Mouse (Mus musculus): ENCODE measurements around the gene Stard3nl. TPM values are rescaled to one million over a fixed set of nuclear protein-coding genes. Genes with fewer than 3 reads are reported as not detected.

Stard3nl gene
- polyA plus RNA-seq (2012; rRNA removed) = 104 and 116 TPM in 2 replicates

DNA sequence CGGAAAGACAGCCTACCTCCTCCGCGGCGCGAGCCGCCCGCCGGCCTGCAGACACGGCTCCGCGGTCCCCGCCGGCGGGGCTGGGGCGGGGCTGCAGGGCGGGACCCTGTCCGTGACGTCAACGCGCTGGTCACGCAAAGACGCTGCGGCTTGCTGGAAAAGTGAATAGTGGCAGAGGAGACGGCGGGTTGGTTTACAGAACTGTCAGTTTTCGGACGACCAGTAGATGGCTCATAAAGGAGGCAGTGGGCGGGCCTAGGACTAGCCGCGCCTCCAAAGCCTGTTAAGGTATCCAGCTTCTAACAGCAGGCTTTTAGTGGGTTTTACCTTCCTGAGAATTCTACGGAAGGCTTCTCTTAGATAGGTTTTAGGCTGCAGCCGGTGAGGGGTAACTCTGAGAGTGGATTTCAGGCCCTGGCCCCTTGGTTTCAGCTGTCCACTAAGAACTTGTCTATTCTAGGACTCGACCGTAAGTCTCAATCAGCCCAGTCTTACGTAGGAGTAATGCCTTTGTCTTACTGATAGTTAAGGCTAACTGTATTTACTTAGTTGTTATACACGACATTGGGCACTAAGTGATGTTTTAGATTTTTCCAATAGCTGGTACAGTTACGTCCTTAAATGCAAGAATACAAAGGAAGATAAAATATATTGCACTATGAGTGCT, at the start of gene Stard3nl:
Gene Stard3nl, minus strand, starts transcription at position 108 of the 667 bp plus-strand sequence.
- peak; percentile 100 for DNase-seq (ENCODE audit: low read depth)
- TF ChIP-seq CTCF (IDR thresholded peaks at IDR 0.05; ENCODE audit: borderline replicate concordance, extremely low read depth, insufficient read depth, insufficient read length) = no peak
- peak; percentile 99 for TF ChIP-seq POLR2A (IDR thresholded peaks at IDR 0.05; ENCODE audit: borderline replicate concordance, extremely low read depth, insufficient read depth, insufficient read length, poor library complexity, severe bottlenecking)

- no peak for TF ChIP-seq POLR2A (IDR thresholded peaks at IDR 0.05; ENCODE audit: borderline replicate concordance, extremely low read depth, insufficient read depth, insufficient read length, poor library complexity, severe bottlenecking)
- TF ChIP-seq CTCF (IDR thresholded peaks at IDR 0.05; ENCODE audit: borderline replicate concordance, extremely low read depth, insufficient read depth, insufficient read length) = 0 out of 2 replicates have a peak, but pooled peaks have one; percentile 3
- DNase-seq (ENCODE audit: low read depth) = peak; percentile 42
Measured at GRCm38 (mm10) chr13:19438040-19438439, 42.4 kb upstream of the Stard3nl start.

DNA sequence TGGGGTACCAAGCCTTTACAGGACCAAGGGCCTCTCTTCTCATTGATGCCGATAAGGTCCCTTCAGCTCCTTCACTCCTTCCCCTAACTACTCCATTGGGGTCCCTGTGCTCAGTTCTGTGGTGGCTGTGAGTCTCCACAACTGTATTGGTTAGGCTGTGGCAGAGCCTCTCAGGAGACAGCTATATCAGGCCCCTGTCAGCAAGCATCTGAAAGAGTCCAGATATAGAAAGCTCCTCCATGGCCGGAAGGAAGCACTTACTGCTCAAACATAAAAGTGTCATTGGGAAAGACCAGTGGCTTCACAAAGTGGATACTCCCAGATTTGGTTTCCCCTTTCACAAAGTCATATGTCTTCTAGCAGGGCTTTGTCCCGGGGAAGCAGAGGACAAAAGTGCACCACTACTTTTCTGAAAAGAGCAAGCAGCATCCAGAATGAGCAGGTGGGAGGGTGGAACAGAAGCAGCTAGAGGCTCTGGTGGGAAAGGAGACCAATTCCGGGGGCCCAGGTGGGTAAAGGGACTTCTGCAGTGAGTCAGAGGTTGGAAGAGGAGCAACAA, 34.3 kb upstream of the Stard3nl start:
- no peak for DNase-seq (ENCODE audit: low read depth)
- TF ChIP-seq POLR2A (IDR thresholded peaks at IDR 0.05; ENCODE audit: borderline replicate concordance, extremely low read depth, insufficient read depth, insufficient read length, poor library complexity, severe bottlenecking) = no peak
- no peak for TF ChIP-seq CTCF (IDR thresholded peaks at IDR 0.05; ENCODE audit: borderline replicate concordance, extremely low read depth, insufficient read depth, insufficient read length)

- TF ChIP-seq CTCF (IDR thresholded peaks at IDR 0.05; ENCODE audit: borderline replicate concordance, extremely low read depth, insufficient read depth, insufficient read length) = no peak
- no peak for TF ChIP-seq POLR2A (IDR thresholded peaks at IDR 0.05; ENCODE audit: borderline replicate concordance, extremely low read depth, insufficient read depth, insufficient read length, poor library complexity, severe bottlenecking)
- no peak for DNase-seq (ENCODE audit: low read depth)
Measured at GRCm38 (mm10) chr13:19428076-19428475, 32.5 kb upstream of the Stard3nl start.

DNA sequence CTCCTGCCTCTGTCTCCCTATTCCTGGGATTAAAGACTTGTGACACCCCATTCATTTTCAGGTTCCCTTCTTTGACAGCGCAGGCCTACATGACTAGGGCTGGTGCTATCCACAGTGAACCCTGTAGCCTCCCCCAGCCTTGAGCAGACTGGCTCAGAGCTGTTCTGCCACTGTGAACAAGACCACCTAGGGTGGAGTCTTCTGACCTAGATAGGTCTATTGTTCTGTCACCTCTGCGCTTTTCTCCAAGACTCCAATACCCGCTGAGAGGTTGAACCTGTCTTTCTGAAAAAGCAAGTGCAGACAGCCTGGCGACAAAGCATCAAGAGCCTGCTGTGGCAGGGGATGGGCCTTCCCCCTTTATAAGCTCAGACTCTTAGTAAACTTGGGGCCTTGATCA, 29.0 kb upstream of the Stard3nl start:
- TF ChIP-seq POLR2A (IDR thresholded peaks at IDR 0.05; ENCODE audit: borderline replicate concordance, extremely low read depth, insufficient read depth, insufficient read length, poor library complexity, severe bottlenecking) (no peak), CTCF (IDR thresholded peaks at IDR 0.05; ENCODE audit: borderline replicate concordance, extremely low read depth, insufficient read depth, insufficient read length) (no peak)
- DNase-seq (ENCODE audit: low read depth) = no peak

GRCm38 (mm10) chr13:19422521-19422920, 26.9 kb upstream of the Stard3nl start:
- no peak for TF ChIP-seq CTCF (IDR thresholded peaks at IDR 0.05; ENCODE audit: borderline replicate concordance, extremely low read depth, insufficient read depth, insufficient read length)
- no peak for TF ChIP-seq POLR2A (IDR thresholded peaks at IDR 0.05; ENCODE audit: borderline replicate concordance, extremely low read depth, insufficient read depth, insufficient read length, poor library complexity, severe bottlenecking)
- DNase-seq (ENCODE audit: low read depth) = no peak

DNA sequence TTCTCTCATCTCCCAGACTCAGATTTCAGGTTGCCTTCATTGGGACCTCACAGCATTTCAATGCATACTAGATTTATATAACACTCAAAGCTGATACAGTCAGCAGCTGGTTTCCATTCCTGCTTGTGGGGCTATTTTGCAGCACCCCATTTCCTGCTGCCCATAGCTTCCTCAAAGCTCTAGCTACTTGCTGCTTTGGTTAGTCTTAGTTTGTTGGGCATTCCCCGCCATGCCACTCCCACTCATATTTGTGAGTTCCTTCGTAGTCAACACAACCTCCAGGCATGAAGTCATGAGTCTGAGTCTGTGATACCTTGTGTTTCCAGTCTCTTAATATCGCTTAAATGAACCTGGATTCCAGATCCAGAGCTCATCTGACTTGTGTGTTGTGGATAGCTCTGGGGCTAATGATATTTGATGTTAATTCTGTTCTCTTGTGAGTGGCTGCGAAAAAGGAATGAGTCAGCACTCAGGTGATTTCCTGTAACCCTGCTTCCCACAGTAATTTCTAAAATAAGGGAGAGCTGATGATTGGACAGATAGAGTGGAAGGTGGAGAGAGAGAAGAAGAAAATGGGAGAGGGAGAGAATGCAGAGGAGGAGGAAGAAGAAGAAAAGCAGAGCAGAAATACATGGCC, 22.4 kb upstream of the Stard3nl start:
- DNase-seq (ENCODE audit: low read depth) = no peak
- TF ChIP-seq POLR2A (IDR thresholded peaks at IDR 0.05; ENCODE audit: borderline replicate concordance, extremely low read depth, insufficient read depth, insufficient read length, poor library complexity, severe bottlenecking) (no peak), CTCF (IDR thresholded peaks at IDR 0.05; ENCODE audit: borderline replicate concordance, extremely low read depth, insufficient read depth, insufficient read length) (no peak)

DNA sequence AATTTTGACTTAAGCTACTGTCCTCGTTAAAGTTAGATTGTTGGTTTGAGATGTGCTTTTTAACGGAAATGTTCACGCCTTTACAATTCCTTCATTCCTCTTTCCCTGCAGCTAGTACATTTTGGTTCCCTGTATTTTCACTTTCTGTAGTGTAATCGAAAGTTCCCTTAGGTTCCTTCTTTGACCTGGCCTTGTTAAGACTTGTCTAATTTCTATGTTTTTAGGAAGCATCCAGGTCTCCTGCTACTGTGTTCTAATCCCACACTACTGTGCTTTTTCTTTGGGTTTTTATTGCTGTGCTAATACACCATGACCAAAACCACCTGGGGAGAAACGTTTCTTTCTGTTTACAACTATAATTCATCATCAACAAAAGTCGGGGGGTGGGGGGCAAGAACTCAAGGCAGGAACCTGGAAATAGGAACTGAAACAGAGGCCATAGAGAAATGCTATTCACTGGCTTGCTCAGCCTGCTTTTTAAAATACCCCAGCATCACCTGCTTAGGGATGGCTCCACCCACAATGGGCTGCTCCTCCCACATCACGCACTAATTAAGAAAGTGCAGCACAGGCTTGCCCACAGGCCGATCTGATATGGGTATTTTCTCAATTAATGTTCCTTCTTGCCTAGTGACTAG, 20.4 kb upstream of the Stard3nl start:
- no peak for DNase-seq (ENCODE audit: low read depth)
- no peak for TF ChIP-seq CTCF (IDR thresholded peaks at IDR 0.05; ENCODE audit: borderline replicate concordance, extremely low read depth, insufficient read depth, insufficient read length)
- TF ChIP-seq POLR2A (IDR thresholded peaks at IDR 0.05; ENCODE audit: borderline replicate concordance, extremely low read depth, insufficient read depth, insufficient read length, poor library complexity, severe bottlenecking) = no peak

GRCm38 (mm10) chr13:19415337-19415736, 19.7 kb upstream of the Stard3nl start:
- TF ChIP-seq CTCF (IDR thresholded peaks at IDR 0.05; ENCODE audit: borderline replicate concordance, extremely low read depth, insufficient read depth, insufficient read length) = no peak
- TF ChIP-seq POLR2A (IDR thresholded peaks at IDR 0.05; ENCODE audit: borderline replicate concordance, extremely low read depth, insufficient read depth, insufficient read length, poor library complexity, severe bottlenecking) = no peak
- DNase-seq (ENCODE audit: low read depth) = no peak

DNA sequence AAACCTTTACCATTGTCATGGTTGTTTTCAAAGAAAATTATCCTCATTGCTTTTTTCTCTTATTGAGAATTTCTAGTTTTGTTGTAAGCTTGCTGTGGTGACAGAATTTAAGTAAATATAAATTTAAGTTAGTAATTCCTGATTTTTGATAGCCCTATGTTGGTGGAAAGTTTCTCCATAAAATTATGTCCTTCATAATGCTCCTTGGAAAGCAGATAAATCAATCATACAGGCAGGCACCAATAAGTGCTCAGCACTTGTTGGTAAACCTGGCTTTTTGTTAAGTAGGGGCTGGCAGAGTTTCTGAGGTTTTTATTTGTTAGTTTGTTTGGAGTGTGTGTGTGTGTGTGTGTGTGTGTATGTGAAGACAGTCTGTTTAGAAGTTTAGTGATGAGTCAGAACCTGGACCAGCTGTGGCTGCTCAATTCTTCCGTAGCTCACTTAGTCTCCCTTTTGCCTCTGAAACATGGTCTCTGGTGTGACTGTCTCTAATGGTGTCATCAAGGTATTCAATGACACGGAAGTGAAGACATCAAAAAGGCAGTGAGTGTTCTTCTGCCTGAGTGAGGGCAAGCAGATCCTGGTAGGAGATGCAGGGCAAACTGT, 16.8 kb upstream of the Stard3nl start:
- TF ChIP-seq CTCF (IDR thresholded peaks at IDR 0.05; ENCODE audit: borderline replicate concordance, extremely low read depth, insufficient read depth, insufficient read length) (no peak), POLR2A (IDR thresholded peaks at IDR 0.05; ENCODE audit: borderline replicate concordance, extremely low read depth, insufficient read depth, insufficient read length, poor library complexity, severe bottlenecking) (no peak)
- no peak for DNase-seq (ENCODE audit: low read depth)

DNA sequence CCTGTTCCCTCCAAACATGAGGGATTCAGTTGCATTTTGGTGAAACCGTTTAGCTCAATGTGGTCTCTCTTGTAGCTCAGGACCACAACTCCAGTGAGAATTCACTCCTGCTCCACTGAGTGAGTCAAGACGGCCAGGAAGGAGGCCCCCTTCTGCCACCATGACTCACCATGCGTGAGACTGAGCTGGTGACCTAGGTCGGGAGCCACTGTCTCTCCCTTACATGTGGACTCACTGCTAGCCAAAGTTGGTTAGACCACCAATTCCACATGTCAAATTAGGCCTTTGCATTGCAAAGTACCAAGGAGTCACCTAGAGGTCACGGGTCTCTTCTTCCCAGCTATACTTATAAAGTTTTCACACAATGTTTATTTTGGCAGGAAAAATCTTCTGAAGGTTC, 16.3 kb upstream of the Stard3nl start:
- DNase-seq (ENCODE audit: low read depth) = no peak

More for the DNA sequence above, 16.3 kb upstream of the Stard3nl start:
- no peak for TF ChIP-seq POLR2A (IDR thresholded peaks at IDR 0.05; ENCODE audit: borderline replicate concordance, extremely low read depth, insufficient read depth, insufficient read length, poor library complexity, severe bottlenecking)
- TF ChIP-seq CTCF (IDR thresholded peaks at IDR 0.05; ENCODE audit: borderline replicate concordance, extremely low read depth, insufficient read depth, insufficient read length) = no peak

All from brain, embryonic 14.5 days (tissue).